Mouse (Mus musculus) brain, embryonic 14.5 days (tissue): ENCODE results near the gene Ppp5c. TPM values are rescaled to one million over a fixed set of nuclear protein-coding genes. Genes with fewer than 3 reads are reported as not detected.
A peak's percentile ranks its signal among the peaks of the same experiment; 100 is the strongest.

Experiments used
- DNase-seq: peaks from one replicate; pipeline ENCODE4 v3.0.0-alpha.2; 2011; ENCODE audit warnings: low read depth
- CTCF ChIP-seq: fragments of 200-500 bp; IDR thresholded peaks from 2 replicates; pipeline ENCODE4 v1.5.1; 2012; ENCODE audit warnings: inconsistent platforms, mild to moderate bottlenecking, moderate library complexity, borderline replicate concordance; ENCODE audit not compliant: insufficient read depth, insufficient read length; ENCODE audit errors: extremely low read depth
- POLR2A ChIP-seq: fragments of 200-500 bp; IDR thresholded peaks from 2 replicates; pipeline ENCODE4 v1.6.1; 2012; ENCODE audit warnings: mild to moderate bottlenecking, inconsistent platforms, borderline replicate concordance; ENCODE audit not compliant: poor library complexity, insufficient read depth, insufficient read length, severe bottlenecking; ENCODE audit errors: extremely low read depth
- polyA plus RNA-seq: library from polyadenylated mRNA; depleted of rRNA; stranded (reverse); fragments of >200 nt; gene quantifications from 2 replicates; pipeline ENCODE4 v1.2.3, GENCODE M21; 2012; rRNA removed

The Ppp5c gene
- polyA plus RNA-seq, 1 experiment = 164 TPM

DNA sequence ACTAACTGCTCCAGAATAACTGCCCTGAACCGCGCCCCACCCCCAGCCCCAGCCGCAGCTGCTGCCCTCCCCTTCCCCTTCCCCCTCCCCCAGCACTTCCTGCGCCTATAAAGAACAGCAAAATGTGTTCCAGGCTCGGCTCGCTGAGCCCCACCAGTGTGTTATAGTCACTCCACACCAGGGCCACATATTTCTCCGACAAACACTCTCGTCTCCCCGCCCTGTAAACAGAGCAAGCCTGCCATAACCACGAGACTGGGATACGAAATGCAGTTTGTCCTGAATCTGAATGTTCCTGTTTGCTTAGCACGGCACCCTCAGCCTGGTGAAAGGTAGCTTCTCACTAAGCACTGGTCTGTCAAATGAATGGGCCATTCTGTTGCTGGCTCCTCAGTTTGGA, 47.4 kb downstream of the Ppp5c start:
- TF ChIP-seq CTCF = no peak
- TF ChIP-seq POLR2A = no peak
- peak; percentile 74 for DNase-seq

DNA sequence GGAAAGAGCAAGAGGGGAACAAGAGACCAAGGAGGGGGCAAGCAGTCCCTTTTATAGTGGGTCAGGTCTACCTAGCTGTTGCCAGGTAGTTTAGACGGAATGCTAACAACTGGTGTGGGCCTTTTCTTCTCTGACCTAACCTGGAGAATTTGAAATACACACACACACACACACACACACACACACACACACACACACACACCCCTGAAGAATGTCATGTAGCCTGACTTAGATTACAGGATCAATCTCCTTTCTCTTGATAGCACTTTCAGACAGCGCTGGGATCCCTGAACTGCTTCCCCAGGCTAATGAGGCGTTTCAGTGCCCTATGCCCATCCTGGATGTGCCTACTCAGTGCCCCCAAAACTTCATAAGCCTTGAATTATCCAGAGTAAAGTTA, 49.1 kb downstream of the Ppp5c start:
- TF ChIP-seq CTCF = no peak
- TF ChIP-seq POLR2A = no peak
- no peak for DNase-seq

DNA sequence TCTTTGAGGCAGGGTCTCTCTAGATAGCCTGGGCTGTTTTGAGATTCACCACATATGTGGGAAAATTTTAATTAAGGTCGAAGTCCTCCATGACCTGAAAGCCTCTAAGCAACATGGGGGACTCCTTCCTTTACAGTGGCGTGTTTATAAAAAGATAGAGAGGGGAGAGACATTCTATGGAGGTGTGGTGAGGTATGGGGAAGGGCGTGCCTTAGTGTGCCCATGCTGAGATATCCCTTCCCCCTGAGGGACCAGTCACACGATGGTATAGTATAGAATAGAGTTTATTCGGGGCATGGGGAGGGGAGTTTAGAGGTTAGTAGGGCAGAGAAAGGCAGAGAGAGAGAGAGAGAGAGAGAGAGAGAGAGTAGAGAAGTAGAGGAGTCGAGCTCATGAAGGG, 49.6 kb downstream of the Ppp5c start:
- no peak for TF ChIP-seq CTCF
- no peak for TF ChIP-seq POLR2A
- no peak for DNase-seq

DNA sequence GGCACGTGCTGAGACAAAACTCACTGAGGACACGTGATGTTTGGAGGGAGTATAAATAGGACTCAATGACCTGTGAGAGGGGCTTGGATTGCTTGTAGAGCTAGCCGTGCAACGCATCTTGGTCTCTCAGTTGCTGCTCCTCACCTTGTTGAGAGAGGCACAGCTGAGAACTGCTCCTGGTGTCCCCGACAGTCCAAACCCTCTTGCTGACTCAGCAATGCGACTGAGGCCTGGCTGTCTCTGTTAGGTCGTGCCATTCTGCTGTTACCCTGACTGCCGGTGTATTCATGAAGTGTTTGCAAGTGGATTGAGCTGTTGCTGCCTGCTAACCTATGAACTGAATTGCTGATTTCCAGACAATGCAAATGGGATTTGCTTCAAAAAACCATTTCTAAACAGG, 51.4 kb downstream of the Ppp5c start:
- no peak for TF ChIP-seq CTCF
- no peak for TF ChIP-seq POLR2A
- DNase-seq = no peak

DNA sequence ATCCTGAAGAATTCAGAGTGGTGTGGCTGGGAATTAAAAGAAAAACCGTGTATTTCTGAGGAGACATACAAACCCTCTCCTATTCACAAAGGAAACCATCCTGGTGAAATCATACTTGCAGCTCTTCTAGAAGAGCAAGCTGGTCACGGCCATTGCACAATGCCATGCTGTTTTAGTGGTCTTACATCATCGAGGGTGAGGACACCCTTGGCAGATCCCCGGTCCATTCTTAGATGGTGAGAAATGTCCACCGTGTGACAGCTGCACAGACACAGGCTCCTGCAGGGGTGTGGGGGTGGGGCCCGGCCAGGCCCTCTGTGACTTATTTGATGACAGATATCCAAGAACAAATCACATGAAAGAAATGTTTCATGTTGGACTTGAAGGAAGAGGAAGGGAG, 53.7 kb downstream of the Ppp5c start:
- TF ChIP-seq POLR2A (no peak), CTCF (no peak)
- no peak for DNase-seq

DNA sequence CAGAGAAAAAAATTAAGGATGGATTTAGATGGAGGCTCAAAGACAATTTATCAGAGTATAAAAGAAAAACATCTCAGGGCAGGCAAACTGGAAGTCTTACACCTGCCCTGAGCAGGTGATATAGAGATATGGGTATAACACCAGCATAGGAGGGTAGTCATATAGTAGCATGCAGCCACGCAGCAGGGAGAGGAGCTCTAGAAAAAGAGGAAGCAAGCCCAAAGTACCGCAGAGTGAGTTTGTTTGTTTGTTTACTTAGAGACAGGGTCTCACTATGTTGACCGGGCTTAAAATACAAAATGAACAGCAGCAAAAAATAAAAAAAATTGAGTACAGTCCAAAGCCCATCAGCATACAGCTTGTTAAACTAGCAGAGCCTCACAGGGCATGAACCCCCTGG, 56.6 kb downstream of the Ppp5c start:
- no peak for DNase-seq
- TF ChIP-seq POLR2A (no peak), CTCF (no peak)

DNA sequence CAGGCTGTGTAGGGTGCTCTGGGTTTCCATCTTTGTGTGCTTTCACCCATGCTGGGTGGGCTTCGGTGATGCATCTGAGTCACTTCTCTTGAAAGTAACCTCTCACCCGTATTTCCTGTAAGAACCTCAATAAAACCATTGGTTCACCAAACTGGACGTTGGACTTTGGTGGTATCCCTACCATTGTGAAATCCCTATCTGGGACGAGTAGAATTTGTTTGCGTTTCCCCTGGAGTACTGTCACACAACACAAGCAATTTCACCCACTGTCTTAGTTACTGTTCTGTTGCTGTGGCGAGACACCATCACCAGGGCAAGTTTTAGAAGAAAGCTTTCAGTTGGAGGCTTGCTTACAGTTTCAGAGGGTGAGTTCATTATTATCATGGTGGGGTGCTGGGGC, 59.3 kb downstream of the Ppp5c start:
- TF ChIP-seq POLR2A = no peak
- TF ChIP-seq CTCF = no peak
- no peak for DNase-seq

DNA sequence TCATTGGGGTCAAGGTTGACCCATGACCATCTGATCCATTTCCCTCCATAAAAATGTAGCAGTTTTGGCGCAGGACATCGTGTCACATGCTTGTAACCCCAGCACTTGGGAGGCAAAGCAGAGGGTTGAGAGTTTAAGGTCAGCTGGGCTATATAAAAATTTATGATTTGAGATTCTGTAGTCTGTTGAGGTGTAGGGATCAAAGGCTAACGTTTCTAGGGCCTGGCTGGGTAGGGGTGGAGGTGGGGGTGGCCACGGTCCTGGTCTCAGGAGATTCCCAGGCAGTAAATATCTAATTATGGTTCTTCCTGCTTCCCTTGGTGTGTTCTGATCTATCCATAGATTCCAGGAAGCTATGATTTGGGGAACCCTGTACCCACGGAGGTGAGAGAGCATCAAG, 66.0 kb downstream of the Ppp5c start:
- TF ChIP-seq POLR2A (no peak), CTCF (no peak)
- DNase-seq = no peak

DNA sequence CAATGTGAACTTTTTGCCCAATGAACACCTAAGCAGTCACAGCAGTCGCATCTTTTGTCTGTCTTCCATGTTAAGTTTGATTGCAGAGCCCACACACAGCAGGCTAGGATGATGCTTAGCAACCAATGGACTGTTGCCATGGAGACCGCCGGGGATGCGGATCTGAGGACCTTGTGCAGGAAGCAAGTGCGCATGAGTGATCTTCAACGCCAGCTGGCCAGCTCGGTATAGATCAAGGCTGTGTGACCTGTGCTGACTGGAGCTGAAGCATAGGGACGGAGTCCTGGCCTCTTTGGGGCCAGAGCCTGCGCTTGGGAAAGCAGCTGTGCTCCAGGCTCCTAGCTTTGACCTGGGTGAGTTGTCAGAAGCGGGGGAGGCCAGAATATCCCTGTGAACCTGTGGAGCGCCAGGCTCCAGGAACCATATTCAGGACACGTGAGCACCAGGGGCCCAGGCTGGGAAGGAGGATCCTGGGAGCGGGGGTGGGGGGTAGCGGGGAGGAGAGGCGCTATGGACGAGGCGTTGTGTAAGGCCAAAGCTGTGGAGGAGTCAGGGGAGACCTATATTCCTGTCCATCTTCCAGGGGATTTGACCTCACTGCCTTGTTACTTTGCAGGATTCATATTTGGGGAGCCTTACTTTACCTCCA, 68.1 kb downstream of the Ppp5c start, which contains the start of gene Pnmal1:
Gene Pnmal1 (plus strand): TSS at position 141 of the 649 bp plus-strand sequence.
- peak; percentile 99 for DNase-seq
- TF ChIP-seq POLR2A (peak; percentile 9; the same call in 1 of the 2 replicates), CTCF (no peak)

DNA sequence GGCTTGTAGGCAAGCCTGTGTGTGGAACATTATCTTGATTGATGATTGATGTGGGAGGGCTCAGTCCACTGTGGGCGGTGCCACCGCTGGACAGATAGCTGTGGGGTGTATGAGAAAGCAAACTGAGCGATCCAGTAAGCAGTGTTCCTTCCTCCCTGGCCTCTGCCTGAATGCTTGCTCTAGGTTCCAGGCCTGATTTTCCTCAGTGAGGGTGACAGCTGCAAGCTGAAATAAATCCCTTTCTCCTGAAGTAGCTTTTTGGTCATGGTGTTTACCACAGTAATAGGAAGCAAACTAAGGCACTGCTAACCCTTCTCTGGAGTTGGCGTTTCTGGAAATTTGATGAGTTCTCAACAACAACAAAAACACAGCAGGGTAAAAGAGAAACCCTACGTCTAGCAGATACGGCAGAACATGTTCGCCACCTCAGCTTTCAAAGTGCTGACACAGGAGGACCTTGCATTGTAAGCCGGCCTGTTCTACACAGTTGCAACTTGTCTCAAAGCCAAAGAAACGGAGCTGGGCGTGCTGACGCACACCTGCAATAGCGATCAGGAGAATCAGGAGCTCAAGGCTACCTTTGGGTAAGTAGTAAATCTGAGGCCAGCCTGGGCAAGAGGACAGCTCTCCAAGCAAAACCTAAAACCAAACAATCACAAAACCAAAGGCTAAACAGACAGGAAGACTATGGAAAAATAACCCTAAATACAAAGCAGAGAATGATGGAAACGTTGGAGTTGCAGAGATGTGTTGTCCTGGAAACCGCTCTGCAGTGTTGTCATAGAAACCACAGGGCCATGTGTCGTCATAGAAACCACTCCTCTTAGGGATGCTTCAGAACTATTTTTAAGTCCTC, 71.1 kb downstream of the Ppp5c start:
- peak; percentile 94 for DNase-seq
- TF ChIP-seq POLR2A (no peak), CTCF (no peak)

DNA sequence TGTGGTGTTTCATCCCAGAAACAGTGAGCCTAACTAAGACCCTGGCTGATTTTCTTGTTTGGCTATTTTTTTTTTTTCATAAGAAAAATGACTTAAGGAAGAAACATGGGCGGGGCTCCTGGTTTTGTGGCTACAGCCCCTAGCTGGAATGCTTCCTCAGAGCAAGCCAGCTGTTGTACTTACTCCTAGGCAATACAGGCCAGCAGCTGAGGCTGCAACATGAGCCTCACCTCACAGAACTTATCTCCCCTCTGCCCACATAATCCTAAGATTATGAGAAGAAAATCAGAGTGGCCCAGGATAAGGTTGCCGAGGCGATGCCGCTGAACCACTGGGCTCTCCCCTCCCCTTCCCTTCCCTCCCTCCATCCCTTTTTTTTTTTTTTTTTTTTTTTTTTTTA, 72.0 kb downstream of the Ppp5c start:
- no peak for TF ChIP-seq CTCF
- TF ChIP-seq POLR2A = no peak
- DNase-seq = no peak

Other genes starting within 250 kb of the Ppp5c start
- 18.7 and 32.3 TPM in 2 replicates for gene Slc1a5, start 246.6 kb downstream of the Ppp5c start, polyA plus RNA-seq
- gene Strn4, start 212.0 kb downstream of the Ppp5c start, polyA plus RNA-seq = 306 and 379 TPM in 2 replicates
- gene Fkrp, start 211.2 kb downstream of the Ppp5c start, polyA plus RNA-seq = 35.1 and 47.7 TPM in 2 replicates
- 13.9 and 14.0 TPM in 2 replicates for gene Prkd2, start 185.0 kb downstream of the Ppp5c start, polyA plus RNA-seq
- gene Dact3, start 152.6 kb downstream of the Ppp5c start, polyA plus RNA-seq = 41.7 and 43.6 TPM in 2 replicates
- gene Gng8, start 136.1 kb downstream of the Ppp5c start, polyA plus RNA-seq = 11.5 and 15.5 TPM in 2 replicates
- 0.47 and 0.75 TPM in 2 replicates for gene Ptgir, start 121.4 kb downstream of the Ppp5c start, polyA plus RNA-seq
- gene Calm3, start 103.8 kb downstream of the Ppp5c start, polyA plus RNA-seq = 580 and 837 TPM in 2 replicates
- 44.9 and 96.9 TPM in 2 replicates for gene Pnmal2, start 83.2 kb downstream of the Ppp5c start, polyA plus RNA-seq
- gene Pnmal1, start 68.2 kb downstream of the Ppp5c start, polyA plus RNA-seq = 28.0 and 34.5 TPM in 2 replicates
- gene Gm42372, start 44.8 kb downstream of the Ppp5c start, polyA plus RNA-seq = 5.2 and 19.6 TPM in 2 replicates
- gene Ccdc8, start 35.2 kb downstream of the Ppp5c start, polyA plus RNA-seq = 6.4 and 8.6 TPM in 2 replicates
- 4.1 and 6.9 TPM in 2 replicates for gene Hif3a, start 34.5 kb upstream of the Ppp5c start, polyA plus RNA-seq
- gene Psg16, start 46.1 kb upstream of the Ppp5c start, polyA plus RNA-seq = 1.6 and 2.7 TPM in 2 replicates
- 0.05 and 0.10 TPM in 2 replicates for gene Ceacam3, start 122.4 kb upstream of the Ppp5c start, polyA plus RNA-seq
- gene Psg29, start 175.6 kb upstream of the Ppp5c start, polyA plus RNA-seq = 0.14 and 0.16 TPM in 2 replicates